Mouse (Mus musculus) midbrain, embryonic 14.5 days (tissue): ENCODE results near the gene Mcat. TPM values are rescaled to one million over a fixed set of nuclear protein-coding genes. Genes with fewer than 3 reads are reported as not detected.

Source experiments
- ATAC-seq: fragments of 200-750 bp; cut with Nextera tagmentation; 2 replicates; pipeline ENCODE4 v1.8.0; 2017; ENCODE audit warnings: moderate number of reproducible peaks, moderate library complexity; ENCODE audit not compliant: low FRiP score, low TSS enrichment
- DNase-seq: peaks from one replicate; pipeline ENCODE4 v3.0.0-alpha.2; 2015
- H3K27ac ChIP-seq: fragments of 300-500 bp; sonication (generic); replicated peaks from 2 replicates; pipeline ENCODE4 v1.5.1; 2014; ENCODE audit warnings: mild to moderate bottlenecking, low read depth, low read length, moderate library complexity
- H3K27me3 ChIP-seq: fragments of 300-500 bp; sonication (generic); 2 replicates; pipeline ENCODE4 v1.6.1; 2014; ENCODE audit warnings: low read length, control low read depth, mixed read lengths; ENCODE audit not compliant: control insufficient read depth, insufficient read depth
- H3K36me3 ChIP-seq: fragments of 300-500 bp; sonication (generic); 2 replicates; pipeline ENCODE4 v1.6.1; 2014; ENCODE audit warnings: low read length, control low read depth; ENCODE audit not compliant: control insufficient read depth, insufficient read depth
- H3K4me1 ChIP-seq: fragments of 300-500 bp; sonication (generic); 2 replicates; pipeline ENCODE4 v1.6.1; 2014; ENCODE audit warnings: mild to moderate bottlenecking, antibody characterized with exemption, low read length, control low read depth; ENCODE audit not compliant: control insufficient read depth, insufficient read depth
- H3K4me2 ChIP-seq: fragments of 300-500 bp; sonication (generic); 2 replicates; pipeline ENCODE4 v1.6.1; 2014; ENCODE audit warnings: mild to moderate bottlenecking, low read length, moderate library complexity
- H3K4me3 ChIP-seq: fragments of 300-500 bp; sonication (generic); replicated peaks from 2 replicates; pipeline ENCODE4 v1.5.1; 2014; ENCODE audit warnings: low read depth, low read length
- H3K9ac ChIP-seq: fragments of 300-500 bp; sonication (generic); replicated peaks from 2 replicates; pipeline ENCODE4 v1.6.1; 2014; ENCODE audit warnings: mild to moderate bottlenecking, low read length, moderate library complexity
- H3K9me3 ChIP-seq: fragments of 300-500 bp; sonication (generic); 2 replicates; pipeline ENCODE4 v1.6.1; 2016; ENCODE audit warnings: low read length, control low read depth, mixed read lengths; ENCODE audit not compliant: control insufficient read depth
- WGBS: fragments of 180-500 bp; shearing (Covaris S2); extraction: QIAGEN DNeasy Blood & Tissue Kit; methylation state at CpG from one replicate; pipeline ENCODE4 v1.1.7; 2014; 5-methylcytosine and 5-hydroxymethylcytosine counted together
- polyA plus RNA-seq: library from polyadenylated mRNA; unstranded; fragments of >200 nt; fragmentation: Nextera tagmentation; extraction: Ambion mirVana; gene quantifications from 2 replicates; pipeline ENCODE4 v1.2.1, GENCODE M21; 2014

Gene Mcat
- polyA plus RNA-seq, 1 experiment from 2014 or later = 36.2 TPM

GRCm38 (mm10) chr15:83596833-83597232 lies 33.2 kb upstream of the Mcat start:
- H3K27ac ChIP-seq = no peak overlapping the region
- H3K4me3 ChIP-seq = no peak overlapping the region
- H3K9ac ChIP-seq = no peak overlapping the region
- H3K4me2 ChIP-seq = no peak overlapping the region
- 88% methylated on average over 4 of the region's 4 CpGs for WGBS
- H3K9me3 ChIP-seq = no peaks in the 10 kb centered on the region
- peaks cover 16% of the 10 kb centered on the region for H3K4me1 ChIP-seq
- ATAC-seq = no peak
- no peak for DNase-seq
- H3K27me3 ChIP-seq = no peaks in the 10 kb centered on the region
- no peaks in the 10 kb centered on the region for H3K36me3 ChIP-seq

DNA sequence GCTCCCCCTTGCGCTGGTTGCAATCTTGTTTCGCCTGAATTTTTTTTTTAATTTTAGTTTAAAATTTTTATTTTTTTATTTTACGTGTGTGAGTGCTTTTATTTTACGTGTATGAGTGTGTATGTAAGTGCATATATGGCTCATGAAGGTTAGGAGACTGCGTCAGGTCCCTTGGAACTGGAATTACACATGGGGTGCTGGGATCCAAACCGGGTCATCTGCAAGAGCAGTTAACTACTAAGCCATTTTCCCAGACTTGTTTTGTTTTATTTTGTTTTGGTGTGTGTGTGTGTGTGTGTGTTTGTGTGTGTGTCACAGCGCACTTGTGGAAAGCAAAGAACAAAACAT lies 31.8 kb upstream of the Mcat start:
- H3K9me3 ChIP-seq = no peaks in the 10 kb centered on the region
- H3K4me2 ChIP-seq = peak overlapping the region; percentile 85
- no peak overlapping the region; the same call in 1 of the 2 replicates for H3K27ac ChIP-seq
- 0 out of 2 replicates have a peak, but pooled peaks cover 2% of the 10 kb centered on the region for H3K36me3 ChIP-seq
- H3K27me3 ChIP-seq = no peaks in the 10 kb centered on the region
- peaks cover 16% of the 10 kb centered on the region for H3K4me1 ChIP-seq
- ATAC-seq (peak; percentile 19; the same call in 1 of the 2 replicates), DNase-seq (peak; percentile 18)
- H3K9ac ChIP-seq = peak overlapping the region; percentile 61; the same call in 1 of the 2 replicates
- peak overlapping the region; percentile 58 for H3K4me3 ChIP-seq
- 39% methylated on average over 7 of the region's 7 CpGs for WGBS

DNA sequence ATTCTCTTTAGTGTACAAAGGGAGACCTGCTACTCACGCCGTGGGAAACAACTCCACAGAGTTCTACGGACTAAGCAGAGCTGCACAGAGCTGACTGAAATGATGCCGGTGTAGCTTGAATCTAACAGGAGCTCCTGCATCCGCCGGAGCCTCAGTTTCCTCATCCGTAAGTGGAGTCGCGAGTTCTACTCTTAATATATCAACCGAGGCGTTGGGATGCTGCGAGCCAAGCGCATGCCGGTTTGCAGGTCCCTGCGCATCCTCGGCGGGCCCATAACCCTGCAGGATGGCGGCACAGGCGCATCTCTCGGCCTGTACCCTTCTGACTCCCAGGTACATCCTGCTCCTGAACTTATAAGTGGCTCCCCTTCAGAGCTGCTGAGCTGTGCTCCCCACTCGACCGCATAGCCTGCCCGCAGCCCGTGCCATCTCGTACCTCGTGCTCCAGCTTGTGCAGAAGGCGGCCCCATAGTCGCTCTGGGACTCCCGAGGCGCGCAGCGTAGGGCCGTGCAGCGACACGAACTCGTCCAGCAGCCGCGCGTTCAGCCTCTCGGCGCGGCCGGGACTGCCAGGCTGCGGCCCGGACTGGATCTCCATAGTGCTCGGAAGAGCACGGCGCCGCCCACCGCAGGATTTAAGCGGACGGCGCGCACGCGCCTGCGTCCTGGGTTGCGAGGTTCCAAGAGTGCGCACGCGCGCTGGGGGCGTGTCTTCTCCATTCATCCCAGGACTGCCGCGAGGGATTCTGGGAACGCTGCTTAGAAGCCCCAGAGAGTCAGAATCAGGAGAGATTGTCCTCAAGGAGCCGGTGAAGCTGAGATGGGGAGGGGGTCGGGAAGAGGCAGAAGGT lies 31.2 kb upstream of the Mcat start, which contains the start of gene Ttll12:
TSS of gene Ttll12 (minus strand) at position 645 of the 851 bp plus-strand sequence.
- peak; percentile 100 for DNase-seq
- peak within 1 kb of the TSS; percentile 58 for H3K4me3 ChIP-seq
- peaks cover 16% of the 10 kb centered on the region for H3K4me1 ChIP-seq

GRCm38 (mm10) chr15:83593702-83594512 lies 30.3 kb upstream of the Mcat start:
- Histone ChIP-seq H3K9me3 (no peaks in the 10 kb centered on the region), H3K4me2 (peak overlapping the region; percentile 85), H3K4me3 (peak overlapping the region; percentile 58), H3K4me1 (peaks cover 16% of the 10 kb centered on the region), H3K36me3 (0 out of 2 replicates have a peak, but pooled peaks cover 3% of the 10 kb centered on the region), H3K9ac (peak overlapping the region; percentile 61), H3K27ac (no peak overlapping the region), H3K27me3 (no peaks in the 10 kb centered on the region)
- DNase-seq = peak; percentile 26
- ATAC-seq = peak; percentile 38; the same call in 1 of the 2 replicates
- WGBS = 11% methylated on average over 19 of the region's 19 CpGs

More for the DNA sequence above, 31.2 kb upstream of the Mcat start, which contains the start of gene Ttll12:
- WGBS = under 1% methylated on average over 68 of the region's 68 CpGs
- H3K9me3 ChIP-seq = no peaks in the 10 kb centered on the region
- H3K27me3 ChIP-seq = no peaks in the 10 kb centered on the region
- H3K9ac ChIP-seq = peak within 1 kb of the TSS; percentile 61
- H3K27ac ChIP-seq = peak within 1 kb of the TSS; percentile 66
- peak within 1 kb of the TSS; percentile 85 for H3K4me2 ChIP-seq
- 0 out of 2 replicates have a peak, but pooled peaks cover 3% of the 10 kb centered on the region for H3K36me3 ChIP-seq
- peak; percentile 92 for ATAC-seq

DNA sequence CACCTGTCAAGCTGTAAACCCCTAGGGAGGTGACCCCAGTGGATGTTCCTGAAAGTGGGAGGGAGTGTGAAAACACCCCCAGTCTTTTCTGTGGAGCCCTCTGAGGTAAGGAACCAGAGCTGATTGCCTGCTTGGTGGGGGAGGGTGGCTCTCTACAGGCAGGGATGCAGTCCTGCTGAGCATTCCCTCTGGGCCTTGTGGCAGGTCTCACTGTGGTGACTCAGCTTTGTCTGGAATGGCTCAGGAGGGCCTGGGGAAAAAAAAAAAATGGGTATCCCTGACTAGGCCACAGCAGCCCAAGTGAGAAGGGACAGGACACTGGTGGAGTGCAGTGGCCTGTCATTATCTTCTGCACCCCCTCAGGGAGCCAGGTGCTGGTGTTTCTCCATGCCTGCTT lies 29.6 kb upstream of the Mcat start:
- Histone ChIP-seq H3K9ac (peak overlapping the region; percentile 61; the same call in 1 of the 2 replicates), H3K36me3 (peaks cover 9% of the 10 kb centered on the region; the same call in 1 of the 2 replicates), H3K9me3 (no peaks in the 10 kb centered on the region), H3K4me1 (peaks cover 16% of the 10 kb centered on the region), H3K4me3 (peak overlapping the region; percentile 58; the same call in 1 of the 2 replicates), H3K4me2 (peak overlapping the region; percentile 85), H3K27me3 (no peaks in the 10 kb centered on the region), H3K27ac (no peak overlapping the region)
- DNase-seq (no peak), ATAC-seq (no peak)

GRCm38 (mm10) chr15:83592260-83593188 lies 28.9 kb upstream of the Mcat start:
- peaks cover 16% of the 10 kb centered on the region for H3K4me1 ChIP-seq
- no peak for DNase-seq
- H3K4me2 ChIP-seq = peak overlapping the region; percentile 85; the same call in 1 of the 2 replicates
- H3K27ac ChIP-seq = no peak overlapping the region
- peaks cover 15% of the 10 kb centered on the region for H3K36me3 ChIP-seq
- H3K9me3 ChIP-seq = no peaks in the 10 kb centered on the region
- H3K27me3 ChIP-seq = no peaks in the 10 kb centered on the region
- 83% methylated on average over 8 of the region's 8 CpGs for WGBS
- H3K4me3 ChIP-seq = no peak overlapping the region
- H3K9ac ChIP-seq = 0 out of 2 replicates have a peak overlapping the region, but pooled peaks have one; percentile 61
- no peak for ATAC-seq

GRCm38 (mm10) chr15:83591758-83592157 lies 28.2 kb upstream of the Mcat start:
- Histone ChIP-seq H3K9me3 (no peaks in the 10 kb centered on the region), H3K4me1 (peaks cover 16% of the 10 kb centered on the region), H3K4me3 (no peak overlapping the region), H3K9ac (no peak overlapping the region), H3K4me2 (no peak overlapping the region), H3K27ac (no peak overlapping the region), H3K36me3 (peaks cover 23% of the 10 kb centered on the region), H3K27me3 (no peaks in the 10 kb centered on the region)
- DNase-seq (no peak), ATAC-seq (no peak)
- WGBS = 87% methylated on average over 6 of the region's 6 CpGs

GRCm38 (mm10) chr15:83590841-83591240 lies 27.3 kb upstream of the Mcat start:
- Histone ChIP-seq H3K9me3 (peaks cover 5% of the 10 kb centered on the region; the same call in 1 of the 2 replicates), H3K27me3 (no peaks in the 10 kb centered on the region), H3K4me1 (peaks cover 16% of the 10 kb centered on the region), H3K27ac (no peak overlapping the region), H3K36me3 (peaks cover 32% of the 10 kb centered on the region), H3K9ac (no peak overlapping the region), H3K4me3 (no peak overlapping the region), H3K4me2 (no peak overlapping the region)
- DNase-seq (no peak), ATAC-seq (no peak)
- 91% methylated on average over 4 of the region's 4 CpGs for WGBS
